Mouse (Mus musculus) kidney, embryonic 14.5 days (tissue): ENCODE results near the gene Rac1. TPM values are rescaled to one million over a fixed set of nuclear protein-coding genes. Genes with fewer than 3 reads are reported as not detected.

Source experiments
- ATAC-seq: fragments of 200-750 bp; cut with Nextera tagmentation; 2 replicates; pipeline ENCODE4 v1.8.0; 2017; ENCODE audit warnings: moderate number of reproducible peaks, mild to moderate bottlenecking, moderate TSS enrichment, moderate library complexity; ENCODE audit not compliant: low FRiP score, low TSS enrichment
- H3K27ac ChIP-seq: fragments of 300-500 bp; sonication (generic); 2 replicates; pipeline ENCODE4 v1.5.1; 2014; ENCODE audit warnings: low read depth, mild to moderate bottlenecking, low read length, moderate library complexity, mixed read lengths
- H3K27me3 ChIP-seq: fragments of 300-500 bp; sonication (generic); 2 replicates; pipeline ENCODE4 v1.6.1; 2014; ENCODE audit warnings: mild to moderate bottlenecking, low read length; ENCODE audit not compliant: control insufficient read depth, insufficient read depth
- H3K36me3 ChIP-seq: fragments of 300-500 bp; sonication (generic); 2 replicates; pipeline ENCODE4 v1.6.1; 2014; ENCODE audit warnings: low read length, mixed read lengths; ENCODE audit not compliant: control insufficient read depth, insufficient read depth
- H3K4me1 ChIP-seq: fragments of 300-500 bp; sonication (generic); 2 replicates; pipeline ENCODE4 v1.6.1; 2014; ENCODE audit warnings: low read length, mixed read lengths; ENCODE audit not compliant: control insufficient read depth, insufficient read depth
- H3K4me2 ChIP-seq: fragments of 300-500 bp; sonication (generic); replicated peaks from 2 replicates; pipeline ENCODE4 v1.6.1; 2014; ENCODE audit warnings: low read depth, mild to moderate bottlenecking, low read length
- H3K4me3 ChIP-seq: fragments of 300-500 bp; sonication (generic); 2 replicates; pipeline ENCODE4 v1.5.1; 2014; ENCODE audit warnings: mild to moderate bottlenecking, low read length
- H3K9ac ChIP-seq: fragments of 300-500 bp; sonication (generic); 2 replicates; pipeline ENCODE4 v1.6.1; 2014; ENCODE audit warnings: low read depth, mild to moderate bottlenecking, low read length, moderate library complexity
- H3K9me3 ChIP-seq: fragments of 300-500 bp; sonication (generic); 2 replicates; pipeline ENCODE4 v1.6.1; 2016; ENCODE audit warnings: low read length; ENCODE audit not compliant: control insufficient read depth
- WGBS: fragments of 180-500 bp; shearing (Covaris S2); extraction: QIAGEN DNeasy Blood & Tissue Kit; methylation state at CpG from one replicate; pipeline ENCODE4 v1.1.7; 2014; 5-methylcytosine and 5-hydroxymethylcytosine counted together
- polyA plus RNA-seq: library from polyadenylated mRNA; unstranded; fragments of >200 nt; fragmentation: Nextera tagmentation; extraction: Ambion mirVana; gene quantifications from 2 replicates; pipeline ENCODE4 v1.2.1, GENCODE M21; 2014

The Rac1 gene
- polyA plus RNA-seq, 1 experiment from 2014 or later = 578 TPM

DNA sequence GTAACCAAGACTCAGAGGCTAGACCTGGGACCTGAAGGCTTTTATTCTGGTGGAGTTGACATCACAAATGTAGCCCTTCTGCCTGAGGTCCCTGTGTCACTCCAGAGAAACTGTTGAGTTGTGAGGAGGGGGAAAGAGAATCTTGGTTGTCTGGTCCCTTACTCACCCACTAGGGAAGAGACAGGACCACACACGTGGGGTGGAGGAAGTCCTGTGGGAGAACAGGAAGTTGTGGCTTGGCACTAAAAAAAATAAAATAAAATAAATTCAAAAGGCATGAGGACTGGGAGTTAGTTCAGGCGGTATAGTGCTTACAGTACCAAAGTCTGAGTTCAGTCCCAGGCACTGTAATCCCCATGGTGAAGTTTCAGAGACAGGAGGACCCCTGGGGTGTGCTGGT, 9.2 kb upstream of the Rac1 start:
- H3K4me2 ChIP-seq = no peak overlapping the region
- H3K4me1 ChIP-seq = no peaks in the 10 kb centered on the region
- H3K9me3 ChIP-seq = no peaks in the 10 kb centered on the region
- no peaks in the 10 kb centered on the region for H3K27me3 ChIP-seq
- H3K4me3 ChIP-seq = no peak overlapping the region
- no peak overlapping the region for H3K9ac ChIP-seq
- 47% methylated on average over 2 of the region's 2 CpGs for WGBS
- ATAC-seq = no peak
- no peak overlapping the region for H3K27ac ChIP-seq
- no peaks in the 10 kb centered on the region for H3K36me3 ChIP-seq

DNA sequence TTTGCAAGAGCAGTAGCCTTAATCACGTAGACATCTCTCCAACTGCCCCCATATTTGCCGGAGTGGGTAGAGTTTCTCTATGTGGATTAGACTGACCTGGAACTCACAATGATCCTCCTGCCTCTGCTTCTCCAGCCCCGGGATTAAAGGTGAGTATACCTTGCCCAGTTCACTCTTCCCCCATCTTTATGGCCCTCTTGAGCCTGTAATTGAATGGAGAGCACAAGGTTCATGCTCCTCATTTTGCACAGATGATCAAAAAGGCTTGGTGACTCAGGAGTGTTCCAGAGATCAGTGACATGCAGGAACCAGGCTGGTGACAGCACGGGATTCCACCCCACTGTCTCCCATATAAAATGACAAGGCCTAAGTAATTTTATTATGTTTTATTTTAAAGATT, 7.1 kb upstream of the Rac1 start:
- H3K27me3 ChIP-seq = no peaks in the 10 kb centered on the region
- ATAC-seq = no peak
- no peaks in the 10 kb centered on the region for H3K36me3 ChIP-seq
- no peaks in the 10 kb centered on the region for H3K9me3 ChIP-seq
- H3K27ac ChIP-seq = no peak overlapping the region
- H3K4me2 ChIP-seq = no peak overlapping the region
- no peak overlapping the region for H3K4me3 ChIP-seq
- H3K4me1 ChIP-seq = no peaks in the 10 kb centered on the region
- no peak overlapping the region for H3K9ac ChIP-seq
- 74% methylated on average over 4 of the region's 4 CpGs for WGBS

DNA sequence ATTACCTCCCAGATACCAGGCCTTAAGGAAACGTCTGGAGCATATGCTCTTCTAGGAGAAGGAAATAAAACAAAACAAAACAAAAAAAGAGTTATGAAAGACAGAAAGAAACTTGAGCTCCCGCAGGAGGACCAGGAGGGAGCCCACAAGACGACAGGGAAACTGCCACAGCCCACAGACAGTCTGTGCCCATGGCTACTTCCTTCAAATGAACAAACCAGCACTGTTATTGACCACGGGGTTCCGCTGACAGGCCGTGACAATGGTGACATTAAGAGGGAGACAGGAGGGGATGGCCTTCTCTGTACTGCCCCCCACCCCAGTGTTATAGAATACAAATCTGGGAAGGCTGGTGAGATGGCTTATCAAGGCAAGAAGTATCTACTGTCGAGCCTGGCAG, 2.9 kb upstream of the Rac1 start:
- H3K27me3 ChIP-seq = no peaks in the 10 kb centered on the region
- no peak overlapping the region for H3K4me3 ChIP-seq
- no peak overlapping the region for H3K9ac ChIP-seq
- H3K27ac ChIP-seq = no peak overlapping the region
- no peak for ATAC-seq
- H3K4me2 ChIP-seq = no peak overlapping the region
- H3K36me3 ChIP-seq = no peaks in the 10 kb centered on the region
- peaks cover 9% of the 10 kb centered on the region for H3K4me1 ChIP-seq
- 64% methylated on average over 7 of the region's 7 CpGs for WGBS
- no peaks in the 10 kb centered on the region for H3K9me3 ChIP-seq

DNA sequence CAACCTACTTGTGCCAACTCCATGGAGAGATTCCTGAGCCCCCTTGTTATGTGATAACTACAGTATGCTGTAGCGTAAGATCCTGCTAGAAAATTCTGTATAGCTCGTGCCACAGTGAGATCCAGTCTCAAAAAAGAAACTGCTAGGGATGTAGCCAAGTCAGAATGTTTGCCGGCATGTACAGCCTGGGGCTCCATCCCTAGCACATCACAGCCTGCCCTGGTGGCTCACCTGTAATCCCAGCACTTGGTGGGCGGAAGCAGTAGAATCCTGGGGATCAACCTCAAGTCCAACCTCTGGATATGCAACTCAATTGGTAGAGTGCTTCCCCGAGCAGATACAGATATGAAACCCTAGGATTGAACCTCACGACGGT, 460 bp upstream of the Rac1 start:
- Histone ChIP-seq H3K36me3 (no peaks in the 10 kb centered on the region), H3K4me2 (peak overlapping the region; percentile 53), H3K27ac (peak overlapping the region; percentile 99), H3K4me3 (peak overlapping the region; percentile 98), H3K9ac (peak overlapping the region; percentile 100), H3K4me1 (peaks cover 24% of the 10 kb centered on the region), H3K27me3 (no peaks in the 10 kb centered on the region), H3K9me3 (no peaks in the 10 kb centered on the region)
- peak; percentile 13 for ATAC-seq
- 16% methylated on average over 7 of the region's 7 CpGs for WGBS

DNA sequence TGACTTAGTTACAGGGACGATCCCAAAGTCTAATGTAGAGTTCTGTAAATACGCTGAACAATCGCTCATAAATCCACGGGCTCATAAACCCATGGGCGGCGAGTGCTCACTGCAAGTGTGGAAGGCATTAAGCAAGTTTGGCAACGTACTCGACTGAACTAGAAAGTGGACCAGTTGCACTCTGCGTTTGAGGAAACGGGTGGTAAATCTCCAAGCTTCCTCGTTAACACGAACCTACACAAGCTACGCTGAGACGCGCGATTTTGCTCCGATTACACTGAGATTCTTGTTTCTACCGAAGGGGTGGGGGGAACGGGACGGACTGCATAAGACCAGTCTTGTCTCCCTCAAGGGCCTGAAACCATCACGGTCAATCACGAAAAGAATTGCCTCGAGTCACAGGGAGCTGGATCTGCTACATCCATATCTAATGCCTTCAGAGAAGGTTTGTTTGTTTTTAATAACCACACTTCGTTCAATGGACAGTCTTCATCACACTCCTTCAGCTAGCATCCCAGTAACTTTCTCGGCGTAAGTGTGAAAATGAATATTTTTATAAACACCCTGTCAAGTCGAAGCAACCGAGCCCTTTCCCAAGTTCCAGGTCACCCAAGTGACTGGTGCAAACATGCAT, 1.0 kb downstream of the Rac1 start:
- Histone ChIP-seq H3K27ac (peak overlapping the region; percentile 99), H3K4me3 (peak overlapping the region; percentile 98), H3K9ac (peak overlapping the region; percentile 100), H3K27me3 (no peaks in the 10 kb centered on the region), H3K4me1 (peaks cover 24% of the 10 kb centered on the region), H3K9me3 (no peaks in the 10 kb centered on the region), H3K4me2 (peak overlapping the region; percentile 53), H3K36me3 (no peaks in the 10 kb centered on the region)
- WGBS = under 1% methylated on average over 28 of the region's 28 CpGs
- no peak for ATAC-seq

DNA sequence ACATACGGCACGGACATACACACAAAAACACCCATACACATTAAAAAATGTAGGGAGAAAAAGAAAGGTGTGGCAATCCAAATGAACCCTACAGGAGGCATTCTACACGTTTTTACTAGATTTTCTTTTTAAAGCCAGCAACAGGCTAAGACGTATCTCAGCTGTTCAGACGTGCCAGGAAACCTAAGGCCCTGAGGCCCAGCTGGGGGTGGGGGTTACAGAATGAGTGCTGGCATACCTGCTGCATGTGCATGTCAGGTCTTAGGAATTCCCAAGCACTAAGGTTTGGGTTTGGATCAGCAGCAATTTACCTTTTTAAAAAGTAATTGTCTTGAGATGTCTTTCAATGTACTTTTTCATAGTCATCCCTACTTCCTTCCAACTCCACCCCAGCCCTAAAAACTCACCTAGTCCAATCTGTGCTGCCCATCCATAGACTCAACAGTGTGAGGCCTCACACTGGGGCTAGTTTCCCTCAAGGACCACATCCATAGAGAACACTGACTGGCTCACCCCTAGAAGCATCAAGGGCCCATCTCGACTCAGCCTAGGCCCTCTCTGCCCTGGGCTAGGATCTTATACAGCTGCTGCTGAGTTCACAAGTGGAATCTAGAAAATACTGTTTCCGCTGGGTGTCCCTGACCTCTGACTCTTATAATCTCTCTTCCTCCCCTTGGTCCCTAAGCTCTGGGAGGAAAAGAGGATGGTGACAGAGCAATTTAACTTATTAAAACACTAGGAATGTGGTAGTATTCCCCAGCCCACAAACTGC, 2.2 kb downstream of the Rac1 start:
- H3K4me1 ChIP-seq = peaks cover 27% of the 10 kb centered on the region
- H3K4me2 ChIP-seq = peak overlapping the region; percentile 53
- 46% methylated on average over 7 of the region's 7 CpGs for WGBS
- no peaks in the 10 kb centered on the region for H3K27me3 ChIP-seq
- H3K9ac ChIP-seq = peak overlapping the region; percentile 100; the same call in 1 of the 2 replicates
- H3K27ac ChIP-seq = no peak overlapping the region
- no peaks in the 10 kb centered on the region for H3K36me3 ChIP-seq
- no peak for ATAC-seq
- H3K4me3 ChIP-seq = peak overlapping the region; percentile 98
- H3K9me3 ChIP-seq = no peaks in the 10 kb centered on the region

DNA sequence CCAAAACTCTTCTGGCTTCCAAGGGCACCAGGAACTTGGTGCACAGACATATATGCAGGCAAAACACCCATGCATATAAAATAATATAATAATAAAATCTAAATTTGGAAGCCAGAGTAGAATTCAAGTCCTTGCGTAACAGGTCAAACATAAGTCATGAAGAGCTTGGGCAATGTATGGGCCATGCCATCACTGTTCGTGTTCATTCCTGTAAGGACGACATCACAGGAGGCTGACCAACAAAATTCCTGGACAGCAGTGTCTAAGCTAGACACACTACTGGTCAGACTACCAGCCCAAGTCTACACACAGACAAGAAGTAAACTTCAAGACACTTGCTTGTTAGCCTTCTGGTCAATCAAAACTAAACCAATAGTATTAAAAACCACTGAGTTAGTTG, 5.0 kb downstream of the Rac1 start:
- WGBS = 85% methylated on average over 3 of the region's 3 CpGs
- Histone ChIP-seq H3K4me1 (peaks cover 29% of the 10 kb centered on the region), H3K4me2 (no peak overlapping the region), H3K4me3 (no peak overlapping the region), H3K36me3 (no peaks in the 10 kb centered on the region), H3K9ac (no peak overlapping the region), H3K27me3 (no peaks in the 10 kb centered on the region), H3K27ac (no peak overlapping the region), H3K9me3 (no peaks in the 10 kb centered on the region)
- no peak for ATAC-seq

DNA sequence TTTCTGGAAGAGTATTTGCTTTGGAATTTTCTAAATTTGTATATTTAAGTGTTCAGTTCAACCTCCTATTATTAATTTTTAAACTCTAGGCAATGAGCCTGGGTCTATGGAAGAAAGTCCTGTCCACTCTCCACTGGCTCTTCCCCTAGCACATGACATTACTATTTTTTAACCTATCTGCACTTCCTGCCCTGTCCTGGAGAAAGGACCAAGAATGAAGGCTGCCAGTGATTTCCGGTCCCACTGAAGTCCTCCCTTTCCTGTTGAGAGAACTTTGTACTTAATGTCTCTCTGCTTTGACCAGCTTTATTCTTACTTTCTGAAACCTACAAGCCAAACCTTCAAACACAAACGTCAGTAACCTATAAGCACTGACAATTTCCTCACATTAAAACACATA, 7.4 kb downstream of the Rac1 start:
- Histone ChIP-seq H3K27me3 (no peaks in the 10 kb centered on the region), H3K4me2 (no peak overlapping the region; the same call in 1 of the 2 replicates), H3K36me3 (peaks cover 12% of the 10 kb centered on the region), H3K9me3 (no peaks in the 10 kb centered on the region), H3K9ac (no peak overlapping the region), H3K27ac (no peak overlapping the region; the same call in 1 of the 2 replicates), H3K4me3 (no peak overlapping the region), H3K4me1 (peaks cover 20% of the 10 kb centered on the region)
- WGBS = 81% methylated on average over 2 of the region's 2 CpGs
- ATAC-seq = no peak

DNA sequence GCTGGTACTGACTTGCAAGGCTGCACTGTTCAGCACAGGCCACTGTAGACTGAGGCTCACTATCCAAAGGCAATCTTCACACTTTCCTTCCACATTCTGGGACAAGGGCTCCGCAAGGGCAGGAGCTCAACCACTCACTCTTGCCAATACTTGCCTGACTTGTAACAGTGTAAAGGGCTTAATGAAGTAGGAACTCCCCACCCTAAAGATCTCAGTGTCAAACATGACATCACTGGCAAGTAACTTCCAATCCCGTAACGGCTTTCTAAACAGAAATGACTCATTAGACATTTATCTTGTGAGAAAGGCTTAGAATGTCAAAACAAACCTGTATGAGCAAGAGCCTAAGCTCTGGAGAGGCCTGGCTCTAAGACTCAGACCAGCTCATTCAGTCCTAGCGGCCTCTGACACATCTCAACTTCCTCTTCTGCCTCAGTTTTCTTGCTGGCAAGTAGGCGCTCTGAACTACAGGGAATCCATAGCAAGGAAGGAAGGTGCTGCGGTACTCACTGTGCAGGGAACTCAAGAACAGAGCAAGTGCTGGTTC, 9.7 kb downstream of the Rac1 start:
- Histone ChIP-seq H3K36me3 (peaks cover 35% of the 10 kb centered on the region), H3K9ac (no peak overlapping the region), H3K27ac (no peak overlapping the region), H3K4me1 (peaks cover 8% of the 10 kb centered on the region; the same call in 1 of the 2 replicates), H3K27me3 (no peaks in the 10 kb centered on the region), H3K4me3 (no peak overlapping the region), H3K9me3 (no peaks in the 10 kb centered on the region), H3K4me2 (no peak overlapping the region)
- ATAC-seq = no peak
- 81% methylated on average over 6 of the region's 6 CpGs for WGBS
